Mouse (Mus musculus) heart, adult 2 months (tissue): ENCODE measurements around the gene Chst8.

ENCODE experiments used
- CTCF ChIP-seq: fragments of 200-600 bp; IDR thresholded peaks from 2 replicates; pipeline ENCODE4 v1.8.1; 2022; ENCODE audit warnings: antibody characterized with exemption, mild to moderate bottlenecking, moderate library complexity
- EP300 ChIP-seq: fragments of 200-500 bp; IDR thresholded peaks from 2 replicates; pipeline ENCODE4 v1.6.1; 2011; ENCODE audit warnings: low read depth, low read length, control low read depth; ENCODE audit not compliant: insufficient read depth
- POLR2A ChIP-seq: fragments of 200-500 bp; IDR thresholded peaks from 2 replicates; pipeline ENCODE4 v1.6.1; 2011; ENCODE audit warnings: mild to moderate bottlenecking, low read depth, low read length, control low read depth; ENCODE audit not compliant: insufficient read depth

DNA sequence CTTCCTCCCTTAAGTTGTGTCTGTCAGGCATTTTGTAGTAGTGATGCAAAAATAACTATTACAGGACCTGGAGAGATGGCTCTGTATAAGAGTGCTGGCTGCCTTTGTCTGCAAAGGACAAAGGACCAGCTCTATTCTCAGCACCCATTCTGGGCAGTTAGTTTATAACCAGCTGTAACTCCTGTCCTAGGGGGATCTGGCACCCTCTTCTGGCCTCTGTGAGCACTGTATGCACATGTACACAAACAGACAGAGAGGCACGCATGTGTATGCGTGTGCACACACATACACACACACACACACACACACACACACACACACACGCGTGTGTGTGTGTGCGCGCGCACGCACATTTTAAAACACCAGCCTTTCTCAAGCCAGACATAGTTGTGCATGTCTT, 73.1 kb downstream of the Chst8 start:
- TF ChIP-seq POLR2A (no peak), EP300 (no peak), CTCF (no peak)
